Mouse (Mus musculus) ovary, adult 18-20 months (tissue): ENCODE measurements around the gene Zfp462.

Source experiments
- DNase-seq: peaks from one replicate; pipeline ENCODE4 v3.0.0; 2022; ENCODE audit warnings: low spot score, mixed read lengths

Gene Zfp462

GRCm38 (mm10) chr4:55117839-55118487, 173.1 kb downstream of the Zfp462 start:
- no peak for DNase-seq

- DNase-seq: no peak
Observed at GRCm38 (mm10) chr4:55121126-55121525, 176.3 kb downstream of the Zfp462 start.

- DNase-seq: no peak
Observed at GRCm38 (mm10) chr4:55121952-55122351, 177.1 kb downstream of the Zfp462 start.

GRCm38 (mm10) chr4:55124126-55124525, 179.3 kb downstream of the Zfp462 start:
- no peak for DNase-seq

- peak; percentile 7 for DNase-seq
Observed at GRCm38 (mm10) chr4:55125048-55125737, 180.3 kb downstream of the Zfp462 start.

GRCm38 (mm10) chr4:55125738-55126054, 180.8 kb downstream of the Zfp462 start:
- DNase-seq: no peak

- DNase-seq: no peak
Observed at GRCm38 (mm10) chr4:55127228-55127901, 182.5 kb downstream of the Zfp462 start.

GRCm38 (mm10) chr4:55128088-55128835, 183.4 kb downstream of the Zfp462 start:
- no peak for DNase-seq
